Mouse (Mus musculus) lung, postnatal 0 days (tissue): ENCODE measurements around the gene Dnm3. TPM values are rescaled to one million over a fixed set of nuclear protein-coding genes. Genes with fewer than 3 reads are reported as not detected.

Source experiments
- ATAC-seq: fragments of 200-750 bp; cut with Nextera tagmentation; 2 replicates; pipeline ENCODE4 v1.8.0; 2017; ENCODE audit warnings: moderate library complexity
- DNase-seq: peaks from one replicate; pipeline ENCODE4 v3.0.0-alpha.2; 2016; ENCODE audit warnings: low spot score
- H3K27ac ChIP-seq: fragments of 300-500 bp; sonication (generic); 2 replicates; pipeline ENCODE4 v1.5.1; 2014; ENCODE audit warnings: antibody characterized with exemption, mild to moderate bottlenecking, low read length, mixed read lengths
- H3K27me3 ChIP-seq: fragments of 300-500 bp; sonication (generic); replicated peaks from 2 replicates; pipeline ENCODE4 v1.6.1; 2014; ENCODE audit warnings: low read length, mixed read lengths; ENCODE audit not compliant: insufficient read depth
- H3K36me3 ChIP-seq: fragments of 300-500 bp; sonication (generic); 2 replicates; pipeline ENCODE4 v1.6.1; 2014; ENCODE audit warnings: low read length, mixed read lengths; ENCODE audit not compliant: insufficient read depth
- H3K4me1 ChIP-seq: fragments of 300-500 bp; sonication (generic); 2 replicates; pipeline ENCODE4 v1.6.1; 2014; ENCODE audit warnings: antibody characterized with exemption, low read depth, low read length, mixed read lengths; ENCODE audit not compliant: insufficient read depth
- H3K4me2 ChIP-seq: fragments of 300-500 bp; sonication (generic); replicated peaks from 2 replicates; pipeline ENCODE4 v1.6.1; 2014; ENCODE audit warnings: low read depth, mild to moderate bottlenecking, low read length, moderate library complexity, mixed read lengths
- H3K4me3 ChIP-seq: fragments of 300-500 bp; sonication (generic); 2 replicates; pipeline ENCODE4 v1.5.1; 2014; ENCODE audit warnings: low read depth, low read length
- H3K9ac ChIP-seq: fragments of 300-500 bp; sonication (generic); replicated peaks from 2 replicates; pipeline ENCODE4 v1.6.1; 2014; ENCODE audit warnings: low read depth, mild to moderate bottlenecking
- H3K9me3 ChIP-seq: fragments of 300-500 bp; sonication (generic); 2 replicates; pipeline ENCODE4 v1.6.1; 2016; ENCODE audit warnings: low read length, mixed read lengths
- CTCF ChIP-seq: IDR thresholded peaks from 2 replicates; pipeline ENCODE4 v1.5.1; 2016; ENCODE audit warnings: antibody characterized with exemption, mild to moderate bottlenecking
- EP300 ChIP-seq: IDR thresholded peaks from 2 replicates; pipeline ENCODE4 v1.6.1; 2016; ENCODE audit warnings: antibody characterized with exemption, mild to moderate bottlenecking, control low read depth
- WGBS: fragments of 180-500 bp; shearing (Covaris S2); extraction: QIAGEN DNeasy Blood & Tissue Kit; methylation state at CpG from one replicate; pipeline ENCODE4 v1.1.7; 2014; 5-methylcytosine and 5-hydroxymethylcytosine counted together
- polyA plus RNA-seq: library from polyadenylated mRNA; unstranded; fragments of >200 nt; fragmentation: Nextera tagmentation; extraction: Ambion mirVana; gene quantifications from 2 replicates; pipeline ENCODE4 v1.2.1, GENCODE M21; 2015

The Dnm3 gene
- polyA plus RNA-seq, 1 experiment from 2014 or later = 3.4 TPM

DNA sequence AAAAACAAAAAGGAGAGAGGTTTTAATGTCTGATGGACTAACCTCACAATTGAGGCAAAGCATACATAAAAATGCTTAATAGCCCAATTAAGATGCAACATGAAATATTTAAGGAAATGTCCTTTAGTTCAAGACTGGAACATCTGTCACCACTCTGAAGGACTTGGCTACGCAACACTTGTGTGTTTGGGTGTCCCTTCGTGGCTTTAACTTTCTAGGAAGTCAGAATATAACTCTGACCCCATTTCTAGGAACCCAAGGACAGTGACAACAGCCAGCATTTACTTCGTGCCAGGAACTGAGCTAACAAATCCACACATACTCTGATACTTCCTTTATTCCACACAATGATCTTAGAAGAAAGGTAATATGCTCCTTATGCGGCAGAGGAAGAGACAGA, 237.1 kb downstream of the Dnm3 start:
- no peak overlapping the region for H3K27ac ChIP-seq
- H3K9me3 ChIP-seq = no peaks in the 10 kb centered on the region
- H3K4me2 ChIP-seq = no peak overlapping the region
- DNase-seq (peak; percentile 64), ATAC-seq (peak; percentile 58)
- H3K9ac ChIP-seq = no peak overlapping the region
- TF ChIP-seq CTCF = no peak
- TF ChIP-seq EP300 = peak; percentile 89
- H3K4me3 ChIP-seq = no peak overlapping the region
- WGBS = 57% methylated on average over 4 of the region's 4 CpGs
- H3K27me3 ChIP-seq = no peaks in the 10 kb centered on the region
- H3K4me1 ChIP-seq = no peaks in the 10 kb centered on the region
- H3K36me3 ChIP-seq = no peaks in the 10 kb centered on the region

DNA sequence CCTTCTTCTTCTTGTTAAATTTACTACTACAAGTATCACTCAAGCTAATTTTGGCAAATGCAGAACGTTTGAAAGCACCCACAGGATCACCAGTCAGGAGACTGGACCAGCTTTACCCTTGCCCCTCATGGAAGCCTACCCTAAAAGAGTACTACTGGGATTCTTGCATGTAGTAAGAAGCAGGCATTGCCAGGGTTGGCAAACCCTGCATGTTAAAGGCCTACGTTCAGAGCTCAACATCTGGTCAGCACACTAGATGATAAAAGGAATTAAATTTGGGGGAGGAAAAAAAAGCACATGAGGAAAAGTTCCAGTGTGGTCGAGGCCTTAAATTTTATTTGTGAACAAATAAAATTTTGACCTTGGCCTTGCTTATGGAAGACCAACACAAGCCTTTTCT, 239.2 kb downstream of the Dnm3 start:
- H3K9me3 ChIP-seq = no peaks in the 10 kb centered on the region
- ATAC-seq (no peak), DNase-seq (no peak)
- no peak overlapping the region for H3K9ac ChIP-seq
- no peak overlapping the region for H3K4me3 ChIP-seq
- H3K27ac ChIP-seq = no peak overlapping the region
- H3K36me3 ChIP-seq = no peaks in the 10 kb centered on the region
- TF ChIP-seq CTCF (no peak), EP300 (no peak)
- H3K4me1 ChIP-seq = no peaks in the 10 kb centered on the region
- H3K4me2 ChIP-seq = no peak overlapping the region
- WGBS = 60% methylated on average over 3 of the region's 3 CpGs
- no peaks in the 10 kb centered on the region for H3K27me3 ChIP-seq

DNA sequence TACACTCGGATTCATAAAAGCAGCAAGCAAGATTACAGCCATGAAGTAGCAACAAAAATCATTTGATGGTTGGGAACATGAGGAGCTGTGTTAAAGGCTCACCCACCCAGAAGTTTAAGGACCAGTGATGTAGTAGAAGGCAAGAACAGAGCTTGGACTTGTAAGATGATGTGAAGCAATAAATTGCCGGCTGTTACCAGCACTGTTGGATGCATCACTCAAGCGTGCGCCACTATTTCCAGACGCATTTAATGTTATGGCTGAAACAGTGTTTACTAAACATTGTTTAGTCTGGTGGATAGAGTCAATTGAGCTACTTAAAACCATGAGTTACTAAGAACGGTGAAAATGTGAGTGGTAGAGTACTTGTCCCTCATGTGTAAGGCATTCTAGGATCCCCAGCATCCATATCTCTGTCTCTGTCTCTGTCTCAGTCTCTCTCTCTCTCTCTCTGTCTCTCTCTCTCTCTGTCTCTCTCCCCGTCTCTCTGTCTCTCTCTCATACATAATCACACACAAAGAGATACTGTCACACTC, 241.1 kb downstream of the Dnm3 start:
- 57% methylated on average over 7 of the region's 7 CpGs for WGBS
- Histone ChIP-seq H3K9me3 (no peaks in the 10 kb centered on the region), H3K36me3 (no peaks in the 10 kb centered on the region), H3K27me3 (no peaks in the 10 kb centered on the region), H3K4me2 (no peak overlapping the region), H3K4me1 (no peaks in the 10 kb centered on the region), H3K27ac (no peak overlapping the region), H3K4me3 (no peak overlapping the region), H3K9ac (no peak overlapping the region)
- ATAC-seq = peak; percentile 75
- TF ChIP-seq CTCF = no peak
- peak; percentile 68 for TF ChIP-seq EP300
- DNase-seq = peak; percentile 43

DNA sequence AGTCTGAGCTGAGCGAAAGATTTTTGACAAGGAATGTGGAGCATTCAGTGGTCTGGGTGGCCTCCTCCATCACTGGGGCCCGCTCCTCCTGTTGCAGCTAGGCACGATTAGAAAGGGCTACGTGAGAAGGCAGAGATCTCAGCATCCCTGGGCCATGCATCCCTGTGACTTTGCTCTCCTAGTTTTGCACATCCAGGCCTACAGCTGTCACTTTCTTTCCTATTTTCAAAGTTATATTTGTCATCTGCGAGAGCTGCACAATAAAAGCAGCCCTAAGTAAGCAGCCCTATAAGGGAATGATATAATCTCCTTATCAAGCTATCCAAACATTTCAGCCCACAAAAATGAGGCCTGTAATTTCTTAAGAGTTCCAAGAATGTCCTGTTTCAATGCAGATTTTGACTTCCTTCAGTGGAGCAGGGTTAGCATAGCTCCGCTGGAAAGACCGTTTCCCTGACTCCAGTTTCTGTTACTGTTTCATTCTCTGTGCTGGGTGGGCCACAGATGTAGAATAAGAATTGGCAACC, 252.2 kb downstream of the Dnm3 start:
- ATAC-seq = peak; percentile 42
- peak overlapping the region; percentile 16; the same call in 1 of the 2 replicates for H3K27ac ChIP-seq
- 30% methylated on average over 7 of the region's 7 CpGs for WGBS
- H3K27me3 ChIP-seq = no peaks in the 10 kb centered on the region
- no peaks in the 10 kb centered on the region for H3K4me1 ChIP-seq
- no peak overlapping the region for H3K4me3 ChIP-seq
- no peak overlapping the region for H3K9ac ChIP-seq
- TF ChIP-seq CTCF (no peak), EP300 (peak; percentile 23; the same call in 1 of the 2 replicates)
- H3K9me3 ChIP-seq = no peaks in the 10 kb centered on the region
- H3K4me2 ChIP-seq = no peak overlapping the region
- peak; percentile 66 for DNase-seq
- no peaks in the 10 kb centered on the region for H3K36me3 ChIP-seq

DNA sequence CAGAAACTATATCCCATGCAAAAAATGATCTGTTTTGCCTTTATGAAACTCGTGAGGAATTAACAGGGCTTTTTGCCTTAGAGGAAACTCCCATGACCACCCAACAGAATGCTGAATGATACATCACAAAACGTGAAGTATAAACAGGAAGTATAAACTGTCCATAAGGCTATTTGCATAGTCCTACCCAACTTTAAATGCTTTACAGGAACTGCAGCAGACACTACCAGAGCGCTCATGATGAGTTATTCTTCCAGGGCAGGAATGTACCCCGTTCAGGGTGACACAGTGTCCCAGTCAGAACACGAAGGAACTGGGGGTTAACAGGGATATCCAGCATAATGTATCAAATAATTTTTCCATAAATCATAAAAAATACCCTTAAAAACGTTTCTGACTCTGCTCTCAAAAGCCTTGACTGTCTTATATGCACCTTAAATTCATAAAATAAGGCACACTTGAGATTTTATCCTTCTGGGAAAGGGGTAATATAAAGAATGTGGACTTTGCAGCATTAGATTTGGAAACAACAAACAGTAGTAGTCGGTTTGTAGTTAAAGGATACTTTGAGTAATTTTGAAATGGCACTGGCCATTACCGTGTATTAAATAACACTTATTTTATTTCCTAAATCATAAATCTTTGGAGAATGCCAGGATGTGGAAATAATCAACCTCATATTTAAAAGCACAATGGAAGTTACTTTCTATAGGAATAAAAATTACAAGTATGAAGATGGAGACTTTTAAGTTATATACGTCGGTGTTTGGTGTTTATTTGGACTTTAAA, 252.8 kb downstream of the Dnm3 start:
- no peaks in the 10 kb centered on the region for H3K36me3 ChIP-seq
- no peak overlapping the region for H3K9ac ChIP-seq
- TF ChIP-seq EP300 = peak; percentile 40
- TF ChIP-seq CTCF = no peak
- H3K27ac ChIP-seq = peak overlapping the region; percentile 15; the same call in 1 of the 2 replicates
- H3K9me3 ChIP-seq = no peaks in the 10 kb centered on the region
- DNase-seq (peak; percentile 31), ATAC-seq (peak; percentile 63)
- no peak overlapping the region for H3K4me2 ChIP-seq
- H3K27me3 ChIP-seq = no peaks in the 10 kb centered on the region
- no peak overlapping the region for H3K4me3 ChIP-seq
- no peaks in the 10 kb centered on the region for H3K4me1 ChIP-seq
- 35% methylated on average over 10 of the region's 10 CpGs for whole genome bisulfite sequencing

DNA sequence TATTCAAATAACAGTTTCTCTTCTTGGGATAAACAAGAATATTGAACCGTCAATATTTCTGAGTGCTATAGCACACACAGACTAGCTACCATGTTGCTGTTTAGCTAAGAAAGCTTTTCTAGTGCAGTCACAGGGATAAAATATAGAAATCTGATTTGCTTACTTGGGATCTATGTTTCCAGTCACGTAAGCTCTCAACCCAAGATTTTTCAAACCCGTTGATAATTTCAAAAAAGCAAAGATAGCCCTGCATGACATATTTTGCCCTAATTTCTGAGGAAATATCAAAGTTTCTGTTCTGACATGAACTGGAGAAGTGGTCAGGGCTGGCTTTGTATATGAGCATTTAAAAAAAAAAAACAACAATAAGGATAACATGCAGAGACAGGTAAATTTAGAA, 253.8 kb downstream of the Dnm3 start:
- DNase-seq (no peak), ATAC-seq (no peak)
- TF ChIP-seq CTCF = no peak
- no peak for TF ChIP-seq EP300

More for the DNA sequence above, 253.8 kb downstream of the Dnm3 start:
- no peak overlapping the region for H3K9ac ChIP-seq
- H3K9me3 ChIP-seq = no peaks in the 10 kb centered on the region
- H3K4me2 ChIP-seq = no peak overlapping the region
- WGBS = 74% methylated on average over 3 of the region's 3 CpGs
- H3K27me3 ChIP-seq = no peaks in the 10 kb centered on the region
- H3K36me3 ChIP-seq = no peaks in the 10 kb centered on the region
- H3K27ac ChIP-seq = no peak overlapping the region
- H3K4me1 ChIP-seq = no peaks in the 10 kb centered on the region
- no peak overlapping the region for H3K4me3 ChIP-seq
